Mouse (Mus musculus): ENCODE measurements around the gene Mpnd. TPM values are rescaled to one million over a fixed set of nuclear protein-coding genes. Genes with fewer than 3 reads are reported as not detected.

Mpnd gene
- polyA plus RNA-seq, 1 experiment = 43.2 TPM

- Histone ChIP-seq H3K27ac (replicated peaks; ENCODE audit: low read depth, low read length) (no peak overlapping the region), H3K4me3 (ENCODE audit: insufficient read depth, low read depth, low read length) (no peak overlapping the region), H3K4me1 (ENCODE audit: control insufficient read depth, insufficient read depth, insufficient read length, low read length) (peaks cover 7% of the 10 kb centered on the region; the same call in 1 of the 2 replicates)
Measured at GRCm38 (mm10) chr17:55968210-55968609, 37.3 kb upstream of the Mpnd start.

GRCm38 (mm10) chr17:55969560-55969959 is 36.0 kb upstream of the Mpnd start:
- peaks cover 7% of the 10 kb centered on the region; the same call in 1 of the 2 replicates for H3K4me1 ChIP-seq (ENCODE audit: control insufficient read depth, insufficient read depth, insufficient read length, low read length)
- H3K27ac ChIP-seq (replicated peaks; ENCODE audit: low read depth, low read length) = no peak overlapping the region
- H3K4me3 ChIP-seq (ENCODE audit: insufficient read depth, low read depth, low read length) = no peak overlapping the region

- H3K4me3 ChIP-seq (ENCODE audit: insufficient read depth, low read depth, low read length) = peak within 1 kb of the TSS; percentile 50
- no peak within 1 kb of the TSS for H3K27ac ChIP-seq (replicated peaks; ENCODE audit: low read depth, low read length)
Measured at GRCm38 (mm10) chr17:55969966-55970891, 35.3 kb upstream of the Mpnd start, which contains the start of gene Shd. Gene Shd, plus strand, starts transcription at chr17:55970467.

GRCm38 (mm10) chr17:55971453-55971852 is 34.1 kb upstream of the Mpnd start:
- no peak overlapping the region for H3K4me3 ChIP-seq (ENCODE audit: insufficient read depth, low read depth, low read length)
- no peak overlapping the region for H3K27ac ChIP-seq (replicated peaks; ENCODE audit: low read depth, low read length)
- H3K4me1 ChIP-seq (ENCODE audit: control insufficient read depth, insufficient read depth, insufficient read length, low read length) = peaks cover 7% of the 10 kb centered on the region; the same call in 1 of the 2 replicates

More at GRCm38 (mm10) chr17:55969966-55970891, 35.3 kb upstream of the Mpnd start, which contains the start of gene Shd:
- H3K4me1 ChIP-seq (ENCODE audit: control insufficient read depth, insufficient read depth, insufficient read length, low read length) = peaks cover 7% of the 10 kb centered on the region; the same call in 1 of the 2 replicates

GRCm38 (mm10) chr17:55976255-55976862 is 29.2 kb upstream of the Mpnd start:
- no peak overlapping the region for H3K27ac ChIP-seq (replicated peaks; ENCODE audit: low read depth, low read length)
- H3K4me3 ChIP-seq (ENCODE audit: insufficient read depth, low read depth, low read length) = no peak overlapping the region
- no peaks in the 10 kb centered on the region for H3K4me1 ChIP-seq (ENCODE audit: control insufficient read depth, insufficient read depth, insufficient read length, low read length)

- Histone ChIP-seq H3K4me1 (ENCODE audit: control insufficient read depth, insufficient read depth, insufficient read length, low read length) (no peaks in the 10 kb centered on the region), H3K27ac (replicated peaks; ENCODE audit: low read depth, low read length) (no peak overlapping the region), H3K4me3 (ENCODE audit: insufficient read depth, low read depth, low read length) (no peak overlapping the region)
Measured at GRCm38 (mm10) chr17:55977301-55977700, 28.2 kb upstream of the Mpnd start.

- Histone ChIP-seq H3K27ac (replicated peaks; ENCODE audit: low read depth, low read length) (no peak within 1 kb of the TSS), H3K4me3 (ENCODE audit: insufficient read depth, low read depth, low read length) (no peak within 1 kb of the TSS), H3K4me1 (ENCODE audit: control insufficient read depth, insufficient read depth, insufficient read length, low read length) (no peaks in the 10 kb centered on the region)
Measured at GRCm38 (mm10) chr17:55986030-55986961, 19.2 kb upstream of the Mpnd start, which contains the start of gene Fsd1. Gene Fsd1, plus strand, starts transcription at chr17:55986509.

- Histone ChIP-seq H3K4me1 (ENCODE audit: control insufficient read depth, insufficient read depth, insufficient read length, low read length) (no peaks in the 10 kb centered on the region), H3K4me3 (ENCODE audit: insufficient read depth, low read depth, low read length) (no peak overlapping the region), H3K27ac (replicated peaks; ENCODE audit: low read depth, low read length) (no peak overlapping the region)
Measured at GRCm38 (mm10) chr17:55990278-55990898, 15.1 kb upstream of the Mpnd start.

GRCm38 (mm10) chr17:55996007-55996406 is 9.5 kb upstream of the Mpnd start:
- no peaks in the 10 kb centered on the region; the same call in 1 of the 2 replicates for H3K4me1 ChIP-seq (ENCODE audit: control insufficient read depth, insufficient read depth, insufficient read length, low read length)
- H3K4me3 ChIP-seq (ENCODE audit: insufficient read depth, low read depth, low read length) = no peak overlapping the region
- H3K27ac ChIP-seq (replicated peaks; ENCODE audit: low read depth, low read length) = no peak overlapping the region

GRCm38 (mm10) chr17:55999794-56000499 is 5.6 kb upstream of the Mpnd start:
- Histone ChIP-seq H3K27ac (replicated peaks; ENCODE audit: low read depth, low read length) (no peak overlapping the region), H3K4me3 (ENCODE audit: insufficient read depth, low read depth, low read length) (no peak overlapping the region), H3K4me1 (ENCODE audit: control insufficient read depth, insufficient read depth, insufficient read length, low read length) (no peaks in the 10 kb centered on the region; the same call in 1 of the 2 replicates)

GRCm38 (mm10) chr17:56003000-56003399 is 2.5 kb upstream of the Mpnd start:
- H3K4me1 ChIP-seq (ENCODE audit: control insufficient read depth, insufficient read depth, insufficient read length, low read length) = no peaks in the 10 kb centered on the region
- H3K27ac ChIP-seq (replicated peaks; ENCODE audit: low read depth, low read length) = no peak overlapping the region
- no peak overlapping the region for H3K4me3 ChIP-seq (ENCODE audit: insufficient read depth, low read depth, low read length)

- H3K4me3 ChIP-seq (ENCODE audit: insufficient read depth, low read depth, low read length) = no peak overlapping the region
- H3K4me1 ChIP-seq (ENCODE audit: control insufficient read depth, insufficient read depth, insufficient read length, low read length) = 0 out of 2 replicates have a peak, but pooled peaks cover 3% of the 10 kb centered on the region
- no peak overlapping the region for H3K27ac ChIP-seq (replicated peaks; ENCODE audit: low read depth, low read length)
Measured at GRCm38 (mm10) chr17:56006956-56007355, 1.4 kb downstream of the Mpnd start.

- 0 out of 2 replicates have a peak overlapping the region, but pooled peaks have one; percentile 6 for H3K4me3 ChIP-seq (ENCODE audit: insufficient read depth, low read depth, low read length)
- peak overlapping the region; percentile 7 for H3K27ac ChIP-seq (replicated peaks; ENCODE audit: low read depth, low read length)
- H3K4me1 ChIP-seq (ENCODE audit: control insufficient read depth, insufficient read depth, insufficient read length, low read length) = 0 out of 2 replicates have a peak, but pooled peaks cover 3% of the 10 kb centered on the region
Measured at GRCm38 (mm10) chr17:56007444-56008355, 2.2 kb downstream of the Mpnd start.

Data from brown adipose tissue, adult 24 weeks (tissue).